Comparison of ENCODE assay signal across 8 mouse cellular contexts in the genomic region with DNA sequence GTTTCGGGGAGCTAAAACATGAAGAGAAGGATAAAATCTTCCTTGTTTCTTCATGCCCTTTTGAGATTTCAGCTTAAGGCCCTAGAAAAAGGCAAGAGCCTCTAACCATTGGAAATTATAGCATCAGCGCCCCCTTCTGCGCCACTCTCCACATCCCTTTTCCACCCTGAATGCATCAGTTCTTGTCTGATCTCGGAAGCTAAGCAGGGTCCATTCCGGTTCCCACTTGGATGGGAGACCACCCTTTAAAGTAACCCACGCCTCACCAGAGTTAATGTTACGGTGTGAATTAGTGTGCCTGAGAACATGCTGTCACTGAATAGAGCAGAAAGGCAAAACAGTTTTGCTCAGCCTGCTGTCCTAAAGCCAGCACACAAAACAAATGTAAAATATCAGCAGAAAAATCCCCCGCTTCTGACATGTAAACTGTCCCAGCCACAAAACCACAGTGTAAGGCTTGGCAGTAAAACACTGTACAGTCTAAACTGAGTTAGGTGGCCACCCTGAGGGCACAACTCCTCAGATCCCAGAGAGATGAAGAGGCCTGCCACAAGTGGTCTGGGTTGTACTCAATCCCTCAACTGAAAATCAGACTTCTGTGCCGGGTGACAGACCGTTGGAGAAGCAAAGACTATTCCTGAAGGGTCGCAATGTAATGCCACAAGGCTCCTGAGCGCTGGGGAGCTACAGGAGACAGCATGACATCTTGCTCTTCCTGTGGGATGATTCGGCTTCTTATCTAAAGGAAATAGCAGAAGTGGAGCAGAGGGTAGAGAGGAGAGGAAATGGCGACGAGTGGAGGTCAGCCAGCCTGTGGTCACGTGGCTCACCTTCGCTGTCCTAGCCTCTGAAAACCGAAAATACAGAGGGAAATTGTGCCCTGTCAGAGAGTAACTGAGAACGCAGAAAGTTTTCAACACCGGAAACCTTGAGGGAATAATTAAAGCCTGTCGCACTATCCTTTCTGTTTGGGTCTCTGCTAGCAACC.
DNase-seq lines count a peak whose midpoint lies in the region; ATAC-seq and TF ChIP-seq lines count a peak whose summit lies in the region.

No protein-coding gene starts in this region.

- H3K4me2 ChIP-seq in embryonic facial prominence, embryonic 11.5 days (ENCODE audit: low read depth, low read length) = no peak overlapping the region; the same call in 1 of the 2 replicates
- H3K4me2 ChIP-seq in liver, embryonic 14.5 days (ENCODE audit: low read depth) = peak overlapping the region; percentile 50

- H3K4me3 ChIP-seq in layer of hippocampus, adult 2 months = no peak overlapping the region
- no peak overlapping the region for H3K4me3 ChIP-seq in embryonic facial prominence, embryonic 11.5 days (ENCODE audit: low read depth, low read length)
- peak overlapping the region; percentile 6 to 19; a peak in 2 of 4 replicates for H3K4me3 ChIP-seq in liver, embryonic 14.5 days (ENCODE audit: insufficient read depth in 1 of 2, low read depth in 2 of 2, low read length in 2 of 2)

- TF ChIP-seq CTCF in layer of hippocampus, adult 2 months (conservative IDR thresholded peaks at IDR 0.05) = peak; percentile 65
- TF ChIP-seq CTCF in liver, embryonic 14.5 days (IDR thresholded peaks at IDR 0.05; ENCODE audit: low read depth) = peak; percentile 22

- ATAC-seq in embryonic facial prominence, embryonic 11.5 days (replicated peaks; ENCODE audit: insufficient number of reproducible peaks, low FRiP score, low TSS enrichment, low read depth) = no peak
- peak; percentile 46 for ATAC-seq in inflammation-experienced regulatory T-cells, adult 6 months
- peak; percentile 73 for ATAC-seq in liver, embryonic 14.5 days (ENCODE audit: insufficient read depth)

- no peak overlapping the region for H3K9ac ChIP-seq in embryonic facial prominence, embryonic 11.5 days (replicated peaks; ENCODE audit: low read length)
- no peak overlapping the region for H3K9ac ChIP-seq in liver, embryonic 14.5 days (replicated peaks)

- DNase-seq in layer of hippocampus, adult 2 months (ENCODE audit: low spot score in 2 of 2) = peak in 1 of 2 experiments; percentile 44
- no peak for DNase-seq in layer of hippocampus, adult 9-10 months (ENCODE audit: low spot score)
- peak; percentile 3 for DNase-seq in NIH3T3 (ENCODE audit: low read depth)
- peak; percentile 43 for DNase-seq in embryonic facial prominence, embryonic 11.5 days (ENCODE audit: low spot score)
- peak in 1 of 3 experiments; percentile 20 for DNase-seq in liver, embryonic 14.5 days (ENCODE audit: low read depth in 3 of 3, low spot score in 3 of 3)
- DNase-seq in spleen, adult 18-20 months = peak; percentile 40 to 50
- DNase-seq in cerebellum, adult 9-10 months = no peak

- no peaks in the 10 kb centered on the region for H3K36me3 ChIP-seq in embryonic facial prominence, embryonic 11.5 days (replicated peaks; ENCODE audit: control insufficient read depth, insufficient read depth, low read depth, low read length)
- H3K36me3 ChIP-seq in liver, embryonic 14.5 days (replicated peaks; ENCODE audit: control insufficient read depth, insufficient read depth, low read depth) = no peaks in the 10 kb centered on the region

- 0 out of 2 replicates have a peak overlapping the region, but pooled peaks have one; percentile 18 for H3K27ac ChIP-seq in layer of hippocampus, adult 2 months
- H3K27ac ChIP-seq in embryonic facial prominence, embryonic 11.5 days (replicated peaks; ENCODE audit: low read depth, low read length) = no peak overlapping the region
- H3K27ac ChIP-seq in liver, embryonic 14.5 days = no peak overlapping the region

- no peaks in the 10 kb centered on the region for H3K9me3 ChIP-seq in embryonic facial prominence, embryonic 11.5 days (replicated peaks; ENCODE audit: control insufficient read depth, low read length)
- H3K9me3 ChIP-seq in liver, embryonic 14.5 days (ENCODE audit: control insufficient read depth, low read length) = no peaks in the 10 kb centered on the region

- WGBS in embryonic facial prominence, embryonic 11.5 days = 42% methylated on average over 21 of the region's 21 CpGs
- 13% methylated on average over 21 of the region's 21 CpGs for WGBS in liver, embryonic 14.5 days (ENCODE audit: insufficient replicate concordance)

- H3K27me3 ChIP-seq in embryonic facial prominence, embryonic 11.5 days (ENCODE audit: control insufficient read depth, insufficient read depth, low read length) = no peaks in the 10 kb centered on the region
- no peaks in the 10 kb centered on the region for H3K27me3 ChIP-seq in liver, embryonic 14.5 days (ENCODE audit: control insufficient read depth, insufficient read depth, low read length)

- no peak for TF ChIP-seq EP300 in liver, embryonic 14.5 days (IDR thresholded peaks at IDR 0.05; ENCODE audit: low read depth)

- peaks cover 3% of the 10 kb centered on the region; the same call in 1 of the 2 replicates for H3K4me1 ChIP-seq in embryonic facial prominence, embryonic 11.5 days (ENCODE audit: control insufficient read depth, insufficient read depth, low read length)
- H3K4me1 ChIP-seq in liver, embryonic 14.5 days (replicated peaks; ENCODE audit: control insufficient read depth in 2 of 2, insufficient read depth in 2 of 2, low read length in 1 of 2) = peaks cover 2 to 7% of the 10 kb centered on the region in 2 experiments; a peak in 1 of 4 replicates

Comparison
In these comparisons a context has a peak if more than half of its experiments do, and no peak if none do; other contexts are left out.
1. DNase-seq: peak in NIH3T3 (single experiment), embryonic facial prominence, embryonic 11.5 days (single experiment) and spleen, adult 18-20 months (2 of 2); none in layer of hippocampus, adult 9-10 months (single experiment) and cerebellum, adult 9-10 months (single experiment).
2. H3K4me3 ChIP-seq: peak in liver, embryonic 14.5 days (2 of 2); none in layer of hippocampus, adult 2 months (single experiment) and embryonic facial prominence, embryonic 11.5 days (single experiment).